Mouse (Mus musculus) right cerebral cortex, adult 18-20 months (tissue): ENCODE measurements around the gene Vps13d.
A peak's percentile ranks its signal among the peaks of the same experiment; 100 is the strongest.

Experiments
- DNase-seq: peaks from one replicate; pipeline ENCODE4 v3.0.0; 2022; ENCODE audit warnings: mixed read lengths

Gene Vps13d

GRCm38 (mm10) chr4:144931167-144931566 lies 263.6 kb downstream of the Vps13d start:
- DNase-seq, result no peak

DNA sequence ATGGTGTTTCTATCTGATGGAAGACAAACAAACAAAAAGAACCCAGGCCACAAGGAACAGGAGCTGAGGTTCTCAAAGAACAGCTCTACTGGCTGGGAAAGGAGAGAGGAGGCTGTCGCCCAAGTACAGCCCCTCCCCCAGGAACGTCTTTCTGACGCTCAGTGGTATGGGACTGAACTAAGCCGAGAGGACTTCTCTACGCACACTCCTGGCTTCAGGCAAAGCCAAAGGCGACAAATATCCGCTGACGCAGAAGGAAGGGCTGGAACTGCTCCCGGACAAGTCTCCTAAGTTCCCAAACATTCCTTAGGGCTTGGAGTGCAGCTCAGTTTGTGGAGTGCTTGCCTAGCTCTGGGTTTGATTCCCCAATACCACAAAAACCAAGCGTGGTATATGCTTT lies 264.4 kb downstream of the Vps13d start:
- peak; percentile 34 for DNase-seq

DNA sequence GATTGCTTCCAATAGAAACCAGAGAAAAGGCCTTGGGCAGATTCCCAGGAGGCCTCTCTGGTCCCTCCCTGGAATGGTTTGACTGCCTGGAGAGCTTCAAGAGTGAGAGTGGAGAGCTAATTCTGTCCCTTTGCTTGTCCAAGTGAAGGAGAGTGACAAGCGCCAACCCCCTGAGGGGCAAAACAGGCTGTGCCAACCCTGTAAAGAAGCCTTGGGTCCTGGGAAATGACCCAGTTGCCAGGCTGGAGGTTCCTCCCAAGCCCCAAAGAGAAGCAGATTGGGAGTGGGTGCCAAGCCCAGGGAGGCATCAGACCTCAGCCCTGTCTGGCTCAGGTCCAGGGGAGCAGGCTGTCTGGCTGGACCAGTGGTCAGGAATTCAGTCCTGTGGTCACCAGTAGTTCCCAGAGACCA lies 265.0 kb downstream of the Vps13d start:
- peak; percentile 63 for DNase-seq

- DNase-seq, result no peak
These were observed 265.9 kb downstream of the Vps13d start for GRCm38 (mm10) chr4:144928693-144929436.
